Mouse (Mus musculus) embryonic facial prominence, embryonic 15.5 days (tissue): Measurements from ENCODE around the gene As3mt. TPM values are rescaled to one million over a fixed set of nuclear protein-coding genes. Genes with fewer than 3 reads are reported as not detected.

Experiments
- ATAC-seq: fragments of 200-750 bp; cut with Nextera tagmentation; 2 replicates; pipeline ENCODE4 v1.8.0; 2017; ENCODE audit warnings: low read depth, moderate TSS enrichment; ENCODE audit not compliant: insufficient number of reproducible peaks, low FRiP score, low TSS enrichment
- H3K27ac ChIP-seq: fragments of 300-500 bp; sonication (generic); replicated peaks from 2 replicates; pipeline ENCODE4 v1.5.1; 2015; ENCODE audit warnings: mild to moderate bottlenecking, inconsistent platforms
- H3K27me3 ChIP-seq: fragments of 300-500 bp; sonication (generic); 2 replicates; pipeline ENCODE4 v1.6.1; 2015; ENCODE audit warnings: inconsistent platforms
- H3K36me3 ChIP-seq: fragments of 300-500 bp; sonication (generic); 2 replicates; pipeline ENCODE4 v1.6.1; 2015; ENCODE audit warnings: mild to moderate bottlenecking, inconsistent platforms
- H3K4me1 ChIP-seq: fragments of 300-500 bp; sonication (generic); 2 replicates; pipeline ENCODE4 v1.6.1; 2015; ENCODE audit warnings: inconsistent platforms
- H3K4me2 ChIP-seq: fragments of 300-500 bp; sonication (generic); replicated peaks from 2 replicates; pipeline ENCODE4 v1.6.1; 2015; ENCODE audit warnings: mild to moderate bottlenecking, inconsistent platforms
- H3K4me3 ChIP-seq: fragments of 300-500 bp; sonication (generic); replicated peaks from 2 replicates; pipeline ENCODE4 v1.5.1; 2015; ENCODE audit warnings: mild to moderate bottlenecking, inconsistent platforms
- H3K9ac ChIP-seq: fragments of 300-500 bp; sonication (generic); 2 replicates; pipeline ENCODE4 v1.6.1; 2015; ENCODE audit warnings: inconsistent platforms
- H3K9me3 ChIP-seq: fragments of 300-500 bp; sonication (generic); replicated peaks from 2 replicates; pipeline ENCODE4 v1.6.1; 2016; ENCODE audit warnings: inconsistent platforms
- WGBS: fragments of 180-500 bp; shearing (Covaris S2); methylation state at CpG from one replicate; pipeline ENCODE4 v1.1.7; 2015; 5-methylcytosine and 5-hydroxymethylcytosine counted together
- polyA plus RNA-seq: library from polyadenylated mRNA; unstranded; fragments of >200 nt; fragmentation: Nextera tagmentation; extraction: Ambion mirVana; gene quantifications from 2 replicates; pipeline ENCODE4 v1.2.1, GENCODE M21; 2015

The As3mt gene
- polyA plus RNA-seq, 1 experiment from 2014 or later, result 25.1 TPM

DNA sequence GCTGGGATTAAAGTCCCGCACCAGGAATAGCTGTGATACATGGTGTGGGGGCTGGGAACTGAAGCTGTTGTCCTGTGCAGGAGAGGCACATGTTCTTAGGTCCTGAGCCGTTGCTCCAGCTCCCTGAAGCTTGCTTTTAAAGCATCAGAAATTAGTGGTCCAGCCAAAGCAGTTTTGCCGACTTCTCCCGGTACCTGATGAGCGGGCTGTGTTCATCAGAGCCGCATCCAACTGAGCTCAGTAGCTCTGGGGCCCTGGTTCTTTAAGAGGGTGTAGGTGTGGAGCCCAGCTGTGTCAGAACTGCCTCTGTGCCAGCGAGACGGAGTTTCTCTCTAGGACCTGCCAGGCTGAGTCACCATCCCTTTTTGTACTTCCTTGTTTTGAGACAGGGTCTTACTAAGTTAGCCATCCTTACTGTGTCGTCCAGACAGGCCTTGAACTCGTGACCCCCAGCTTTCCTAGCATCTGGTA is 8.2 kb upstream of the As3mt start:
- 66% methylated on average over 10 of the region's 10 CpGs for WGBS
- H3K27ac ChIP-seq, result no peak overlapping the region
- no peak overlapping the region for H3K4me2 ChIP-seq
- peaks cover 3% of the 10 kb centered on the region; the same call in 1 of the 2 replicates for H3K36me3 ChIP-seq
- no peaks in the 10 kb centered on the region for H3K9me3 ChIP-seq
- no peak overlapping the region for H3K9ac ChIP-seq
- H3K27me3 ChIP-seq, result no peaks in the 10 kb centered on the region
- H3K4me1 ChIP-seq, result no peaks in the 10 kb centered on the region
- no peak overlapping the region for H3K4me3 ChIP-seq
- ATAC-seq, result no peak

DNA sequence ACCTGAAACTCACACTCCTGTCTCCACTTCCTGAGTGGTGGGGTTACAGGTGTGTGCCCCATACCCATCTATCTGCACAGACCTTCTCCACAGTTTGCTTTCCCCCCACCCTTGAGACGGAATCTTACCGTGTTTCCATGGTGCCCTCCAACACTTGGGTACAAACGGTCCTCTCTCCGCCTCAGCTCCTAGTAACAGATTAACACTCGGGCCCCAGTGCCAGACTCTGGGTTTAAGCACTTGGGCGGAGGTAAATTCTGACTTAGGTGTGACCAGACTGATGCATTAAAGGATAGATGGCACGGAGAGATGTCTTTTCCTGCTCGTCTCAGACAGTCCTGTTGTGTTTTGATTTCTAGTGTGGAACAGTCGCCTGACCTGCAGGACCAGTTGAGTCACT is 6.1 kb upstream of the As3mt start:
- 70% methylated on average over 9 of the region's 9 CpGs for WGBS
- no peaks in the 10 kb centered on the region for H3K9me3 ChIP-seq

DNA sequence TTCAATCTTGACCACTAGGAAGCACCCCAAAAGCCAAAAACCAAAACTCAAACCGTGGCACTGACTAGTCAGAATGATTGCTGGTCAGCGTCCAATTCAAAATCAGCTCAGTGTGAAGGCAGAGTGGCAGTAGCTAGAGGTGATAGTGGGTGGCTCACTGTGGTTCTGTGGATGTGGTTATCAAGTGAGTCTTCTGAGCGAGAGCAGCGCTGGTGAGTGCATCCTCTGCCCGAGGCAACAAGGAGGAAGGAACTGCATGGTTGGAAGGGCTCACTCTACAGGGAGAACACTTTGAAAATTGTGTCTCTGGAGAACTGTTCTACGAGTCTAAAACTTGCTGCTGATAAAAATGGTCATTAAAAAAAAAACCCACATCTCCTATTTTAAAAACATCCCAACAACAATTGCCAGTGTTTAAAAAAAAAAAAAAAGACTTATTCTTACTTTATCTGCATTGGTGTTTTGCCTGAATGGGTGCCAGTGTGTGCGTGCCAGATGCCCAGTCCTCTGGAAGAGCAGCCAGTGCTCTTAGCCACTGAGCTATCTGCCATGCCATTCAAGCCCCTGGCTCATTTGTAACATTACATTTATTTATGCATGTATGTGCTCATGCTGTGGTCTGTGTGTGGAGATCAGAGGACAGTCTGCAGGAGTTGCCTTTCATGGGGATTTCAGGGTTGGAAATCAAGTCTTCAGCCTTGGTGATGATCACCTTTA is 1.3 kb upstream of the As3mt start:
- 46% methylated on average over 7 of the region's 7 CpGs for WGBS
- no peak overlapping the region for H3K9ac ChIP-seq
- no peak overlapping the region for H3K27ac ChIP-seq
- no peak overlapping the region for H3K4me3 ChIP-seq
- no peak for ATAC-seq
- 0 out of 2 replicates have a peak, but pooled peaks cover 10% of the 10 kb centered on the region for H3K36me3 ChIP-seq
- no peaks in the 10 kb centered on the region for H3K27me3 ChIP-seq
- no peak overlapping the region for H3K4me2 ChIP-seq
- H3K4me1 ChIP-seq, result peaks cover 14% of the 10 kb centered on the region
- H3K9me3 ChIP-seq, result no peaks in the 10 kb centered on the region

More for the DNA sequence above, 6.1 kb upstream of the As3mt start:
- no peak overlapping the region for H3K4me2 ChIP-seq
- H3K4me1 ChIP-seq, result no peaks in the 10 kb centered on the region
- H3K27me3 ChIP-seq, result no peaks in the 10 kb centered on the region
- no peak for ATAC-seq
- no peak overlapping the region for H3K27ac ChIP-seq
- H3K36me3 ChIP-seq, result 0 out of 2 replicates have a peak, but pooled peaks cover 3% of the 10 kb centered on the region
- H3K9ac ChIP-seq, result no peak overlapping the region
- no peak overlapping the region for H3K4me3 ChIP-seq

DNA sequence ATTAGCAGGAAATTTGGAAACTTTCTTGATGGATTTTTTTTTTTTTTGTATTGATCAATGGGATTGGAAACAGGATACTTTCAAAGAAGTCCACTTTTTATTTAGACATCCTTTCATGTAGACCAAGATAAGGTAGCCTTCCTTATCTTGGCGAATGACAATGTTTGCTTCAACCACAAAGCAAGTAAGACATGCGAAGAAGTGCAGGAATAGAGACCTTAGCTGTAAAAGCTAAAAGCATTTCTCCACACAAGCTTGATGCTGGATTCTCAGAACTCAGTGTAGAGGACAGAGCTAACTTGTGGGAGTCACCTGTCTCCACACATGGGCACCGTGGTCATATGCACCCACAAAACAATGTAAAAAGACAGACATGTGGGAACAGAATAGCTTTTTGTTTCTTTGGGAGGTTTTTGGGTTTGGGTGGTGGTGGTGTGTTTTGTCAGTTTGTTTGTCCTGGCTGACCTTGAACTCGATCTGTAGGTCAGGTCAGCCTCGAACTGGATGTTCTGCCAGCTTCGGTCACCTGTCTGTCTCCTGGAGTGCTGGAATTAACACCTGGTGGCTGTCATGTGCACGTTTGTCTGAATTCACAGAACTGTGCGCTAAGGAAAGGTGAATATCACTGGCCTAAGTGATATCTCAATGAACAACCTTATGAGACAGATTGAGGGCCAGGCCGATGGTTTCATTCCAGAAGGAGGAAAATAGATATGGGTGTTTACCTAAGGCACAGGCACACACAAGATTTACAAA is 540 bp upstream of the As3mt start:
- 0 out of 2 replicates have a peak, but pooled peaks cover 10% of the 10 kb centered on the region for H3K36me3 ChIP-seq
- ATAC-seq, result no peak
- H3K27ac ChIP-seq, result no peak overlapping the region
- H3K4me2 ChIP-seq, result peak overlapping the region; percentile 62
- no peak overlapping the region for H3K9ac ChIP-seq
- WGBS, result 75% methylated on average over 9 of the region's 9 CpGs
- H3K4me1 ChIP-seq, result peaks cover 14% of the 10 kb centered on the region
- H3K4me3 ChIP-seq, result peak overlapping the region; percentile 44
- H3K27me3 ChIP-seq, result no peaks in the 10 kb centered on the region
- H3K9me3 ChIP-seq, result no peaks in the 10 kb centered on the region

DNA sequence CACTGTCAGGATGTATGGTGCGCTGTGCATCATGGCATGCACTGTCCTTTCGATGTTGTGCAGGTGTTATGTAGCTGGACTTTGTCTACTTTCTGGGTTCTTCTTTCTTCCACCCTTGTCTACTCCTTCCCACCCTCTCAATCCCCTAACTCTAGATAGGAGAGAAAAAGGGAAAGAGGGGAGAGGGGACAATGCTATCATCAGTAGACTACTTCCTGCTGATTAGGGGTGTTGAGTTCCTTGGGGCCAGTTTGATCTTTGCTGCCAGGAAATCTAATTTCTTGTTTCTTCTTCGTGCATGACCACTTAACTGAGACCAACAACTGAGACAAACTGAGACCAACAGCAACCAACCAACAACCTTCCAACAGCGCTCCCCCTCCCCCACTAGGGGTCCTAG is 3.4 kb downstream of the As3mt start:
- H3K9me3 ChIP-seq, result no peaks in the 10 kb centered on the region
- no peak overlapping the region for H3K27ac ChIP-seq
- no peaks in the 10 kb centered on the region for H3K27me3 ChIP-seq
- ATAC-seq, result no peak
- 95% methylated on average over 4 of the region's 4 CpGs for WGBS
- peaks cover 13% of the 10 kb centered on the region; the same call in 1 of the 2 replicates for H3K36me3 ChIP-seq
- H3K4me3 ChIP-seq, result no peak overlapping the region
- no peak overlapping the region for H3K4me2 ChIP-seq
- H3K9ac ChIP-seq, result no peak overlapping the region
- peaks cover 14% of the 10 kb centered on the region for H3K4me1 ChIP-seq

DNA sequence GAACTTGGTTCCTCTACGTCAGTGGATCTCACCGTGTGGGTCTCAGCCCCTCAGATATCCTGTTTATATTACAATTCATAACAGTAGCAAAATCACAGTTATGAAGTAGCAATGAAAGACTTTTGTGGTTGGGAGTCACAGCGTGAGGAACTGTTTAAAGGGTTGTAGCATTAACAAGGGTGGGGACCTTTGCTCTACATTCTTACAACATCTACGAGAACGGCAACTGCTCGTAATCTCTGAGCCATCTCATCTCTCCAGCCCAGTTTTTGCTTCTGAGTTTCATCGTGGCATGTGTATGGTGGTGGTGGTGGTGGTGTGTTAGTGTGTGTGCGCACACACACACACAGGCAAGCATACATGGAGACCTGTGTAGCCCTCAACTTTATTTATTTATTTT is 7.0 kb downstream of the As3mt start:
- H3K27ac ChIP-seq, result no peak overlapping the region
- 77% methylated on average over 8 of the region's 8 CpGs for WGBS
- ATAC-seq, result no peak
- H3K9me3 ChIP-seq, result no peaks in the 10 kb centered on the region
- H3K4me1 ChIP-seq, result no peaks in the 10 kb centered on the region
- no peaks in the 10 kb centered on the region for H3K27me3 ChIP-seq
- no peak overlapping the region for H3K4me3 ChIP-seq
- no peak overlapping the region for H3K9ac ChIP-seq
- H3K4me2 ChIP-seq, result no peak overlapping the region
- H3K36me3 ChIP-seq, result peaks cover 16% of the 10 kb centered on the region; the same call in 1 of the 2 replicates

DNA sequence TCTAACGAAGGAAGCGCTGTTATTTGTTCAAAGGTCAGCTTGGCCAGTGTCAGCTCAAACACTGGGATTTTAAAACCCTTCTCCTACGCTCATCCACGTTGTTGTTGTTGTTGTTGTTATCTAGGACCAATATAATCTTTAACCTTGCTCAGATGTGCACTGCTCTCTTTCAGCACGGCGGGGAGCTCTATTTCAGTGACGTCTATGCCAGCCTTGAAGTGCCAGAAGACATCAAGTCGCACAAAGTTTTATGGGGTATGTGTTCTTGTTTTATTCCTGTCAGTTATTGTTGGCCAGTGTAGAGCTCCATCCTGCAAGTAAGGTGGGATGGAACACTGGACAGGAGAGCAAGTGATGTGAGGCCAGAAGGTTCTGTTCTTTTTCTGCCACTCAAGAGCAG is 7.8 kb downstream of the As3mt start:
- Histone ChIP-seq H3K27ac (no peak overlapping the region), H3K36me3 (peaks cover 16% of the 10 kb centered on the region; the same call in 1 of the 2 replicates), H3K9ac (no peak overlapping the region), H3K4me2 (no peak overlapping the region), H3K9me3 (no peaks in the 10 kb centered on the region), H3K4me1 (no peaks in the 10 kb centered on the region), H3K4me3 (no peak overlapping the region), H3K27me3 (no peaks in the 10 kb centered on the region)
- 87% methylated on average over 8 of the region's 8 CpGs for WGBS
- no peak for ATAC-seq

DNA sequence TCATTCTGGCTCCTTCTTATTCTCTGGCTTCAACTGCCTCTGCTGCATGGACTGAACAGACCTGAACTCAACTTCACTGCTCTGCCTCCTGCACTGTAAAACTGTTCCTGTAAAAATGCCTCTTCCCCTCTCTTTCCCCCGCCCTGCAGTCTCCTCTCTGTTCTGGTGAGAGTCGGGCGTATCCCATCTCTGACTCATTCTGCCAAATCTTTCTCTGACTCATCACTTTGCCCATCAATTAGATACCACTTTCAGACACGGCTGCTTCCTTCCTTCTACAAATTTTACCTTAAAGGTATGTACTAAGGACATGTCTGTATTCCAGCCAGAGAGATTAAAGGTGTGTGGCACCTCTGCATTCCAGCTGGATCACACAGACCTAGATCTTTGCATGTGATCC is 10.9 kb downstream of the As3mt start:
- 76% methylated on average over 4 of the region's 4 CpGs for WGBS
- no peaks in the 10 kb centered on the region for H3K27me3 ChIP-seq
- H3K4me2 ChIP-seq, result no peak overlapping the region
- no peak overlapping the region for H3K4me3 ChIP-seq
- H3K9ac ChIP-seq, result no peak overlapping the region
- H3K36me3 ChIP-seq, result peaks cover 9% of the 10 kb centered on the region; the same call in 1 of the 2 replicates
- H3K27ac ChIP-seq, result no peak overlapping the region
- no peaks in the 10 kb centered on the region for H3K4me1 ChIP-seq
- ATAC-seq, result no peak
- no peaks in the 10 kb centered on the region for H3K9me3 ChIP-seq

DNA sequence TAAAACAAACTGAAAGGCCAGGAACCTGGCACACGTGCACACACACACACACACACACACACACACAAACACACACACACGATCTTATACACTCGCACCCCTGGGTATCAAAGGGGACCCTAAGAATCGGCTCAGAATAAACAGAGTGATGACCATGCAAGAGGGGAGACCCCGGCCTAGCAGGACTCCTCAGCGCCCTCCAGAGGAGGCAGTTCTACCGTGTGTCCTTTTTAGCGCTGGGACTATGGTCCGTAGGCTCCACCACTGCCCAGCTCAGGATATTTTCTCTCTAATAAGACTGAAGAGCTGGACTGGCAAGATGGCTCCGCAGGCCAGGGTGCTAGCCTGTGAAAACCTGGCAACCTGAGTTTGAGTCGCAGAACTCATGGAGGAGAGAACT is 17.2 kb downstream of the As3mt start:
- Histone ChIP-seq H3K4me3 (no peak overlapping the region), H3K27ac (no peak overlapping the region), H3K4me1 (no peaks in the 10 kb centered on the region), H3K4me2 (no peak overlapping the region), H3K27me3 (no peaks in the 10 kb centered on the region), H3K9ac (no peak overlapping the region), H3K9me3 (no peaks in the 10 kb centered on the region), H3K36me3 (peaks cover 7% of the 10 kb centered on the region; the same call in 1 of the 2 replicates)
- ATAC-seq, result no peak
- WGBS, result 65% methylated on average over 11 of the region's 11 CpGs

DNA sequence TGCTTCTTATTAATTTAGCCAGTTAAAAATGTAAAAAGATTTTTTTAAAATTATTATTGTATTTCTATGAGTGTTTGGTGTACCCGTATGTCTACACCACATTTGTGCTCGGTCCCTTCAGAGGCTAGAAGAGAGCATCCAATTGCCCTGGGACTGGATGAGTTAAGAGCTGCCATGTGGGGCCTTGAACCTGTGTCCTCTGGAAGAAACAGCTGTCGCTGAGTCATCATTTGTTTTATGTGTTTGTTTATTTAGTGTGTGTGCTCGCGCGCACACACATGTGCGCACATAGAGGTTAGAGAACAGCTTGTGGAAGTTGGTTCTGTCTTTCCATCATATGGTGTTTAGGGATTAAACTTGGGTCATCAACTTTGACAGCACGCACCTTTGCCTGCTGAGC is 18.9 kb downstream of the As3mt start:
- Histone ChIP-seq H3K9me3 (no peaks in the 10 kb centered on the region), H3K4me3 (no peak overlapping the region), H3K4me1 (no peaks in the 10 kb centered on the region), H3K36me3 (peaks cover 7% of the 10 kb centered on the region; the same call in 1 of the 2 replicates), H3K27me3 (no peaks in the 10 kb centered on the region), H3K27ac (no peak overlapping the region), H3K9ac (no peak overlapping the region), H3K4me2 (no peak overlapping the region)
- 97% methylated on average over 8 of the region's 8 CpGs for WGBS
- no peak for ATAC-seq

DNA sequence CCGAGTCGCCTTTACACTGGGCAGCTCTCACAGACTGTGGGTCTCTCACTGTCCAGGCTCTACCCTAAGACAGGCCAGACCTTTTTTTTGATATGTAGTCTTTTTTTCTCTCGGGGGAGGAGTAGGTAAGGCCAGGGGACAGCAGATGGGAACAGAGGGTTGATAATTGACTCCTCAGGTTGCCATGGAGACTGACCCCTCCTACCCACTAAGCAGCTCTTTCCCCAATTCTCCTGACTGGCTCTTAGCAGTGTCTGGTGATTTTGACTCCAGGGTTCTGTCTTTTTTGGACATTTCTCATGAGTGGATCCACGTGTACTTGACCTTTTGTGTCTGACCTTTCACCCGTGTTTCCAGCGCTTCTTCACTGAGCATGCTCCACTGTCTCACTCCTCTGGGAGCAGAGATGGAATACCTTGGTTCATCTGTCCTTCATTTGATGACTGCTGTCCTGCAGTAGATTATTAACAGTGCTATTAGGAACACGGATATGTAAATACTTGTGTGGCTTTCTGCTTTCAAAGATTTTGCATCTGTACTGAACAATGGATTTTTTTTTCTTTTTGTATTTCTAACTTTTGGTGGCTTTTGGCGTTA is 20.0 kb downstream of the As3mt start:
- Histone ChIP-seq H3K9me3 (no peaks in the 10 kb centered on the region), H3K27ac (no peak overlapping the region), H3K4me1 (no peaks in the 10 kb centered on the region), H3K36me3 (peaks cover 4% of the 10 kb centered on the region; the same call in 1 of the 2 replicates), H3K4me3 (no peak overlapping the region), H3K27me3 (no peaks in the 10 kb centered on the region), H3K9ac (no peak overlapping the region), H3K4me2 (no peak overlapping the region)
- peak; percentile 19; the same call in 1 of the 2 replicates for ATAC-seq
- 60% methylated on average over 8 of the region's 8 CpGs for WGBS
